Mouse (Mus musculus): ENCODE measurements around the gene Tmem260. TPM values are rescaled to one million over a fixed set of nuclear protein-coding genes. Genes with fewer than 3 reads are reported as not detected.
A peak's percentile ranks its signal among the peaks of the same experiment; 100 is the strongest.

Gene Tmem260
- polyA plus RNA-seq, 1 experiment from 2014 or later = 14.9 TPM

DNA sequence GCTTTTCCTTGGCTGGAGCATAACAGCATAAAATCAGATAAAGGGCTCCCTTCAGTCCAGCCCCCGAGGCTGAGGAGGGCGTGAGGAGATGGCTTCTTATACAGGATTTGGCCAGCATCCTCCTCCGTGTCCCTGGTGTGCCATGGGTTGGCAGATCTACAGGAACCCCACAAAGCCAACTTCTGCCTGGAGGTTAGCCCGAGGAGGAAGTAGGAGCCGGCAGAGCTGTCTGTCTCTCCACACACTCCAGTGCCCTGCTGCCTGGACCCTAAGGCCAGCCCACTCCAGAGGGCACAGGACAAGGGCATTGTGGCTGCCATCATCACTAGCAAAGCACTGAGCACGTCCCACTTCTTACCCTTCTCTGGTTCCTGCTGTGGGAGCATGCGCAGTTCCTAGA, 68.7 kb downstream of the Tmem260 start:
- 61% methylated on average over 7 of the region's 7 CpGs for WGBS (ENCODE audit: insufficient replicate concordance)
- Histone ChIP-seq H3K4me1 (ENCODE audit: control insufficient read depth, insufficient read depth, low read length) (no peaks in the 10 kb centered on the region), H3K4me3 (ENCODE audit: low read depth, low read length) (no peak overlapping the region), H3K27me3 (ENCODE audit: control insufficient read depth, insufficient read depth, low read length) (no peaks in the 10 kb centered on the region), H3K36me3 (ENCODE audit: control insufficient read depth, insufficient read depth, low read length) (no peaks in the 10 kb centered on the region), H3K9ac (ENCODE audit: low read depth, low read length) (no peak overlapping the region), H3K4me2 (no peak overlapping the region), H3K27ac (ENCODE audit: low read depth, low read length) (no peak overlapping the region), H3K9me3 (replicated peaks; ENCODE audit: control insufficient read depth, low read length) (no peaks in the 10 kb centered on the region)
- no peak for ATAC-seq (replicated peaks; ENCODE audit: insufficient number of reproducible peaks, low FRiP score, low TSS enrichment)

DNA sequence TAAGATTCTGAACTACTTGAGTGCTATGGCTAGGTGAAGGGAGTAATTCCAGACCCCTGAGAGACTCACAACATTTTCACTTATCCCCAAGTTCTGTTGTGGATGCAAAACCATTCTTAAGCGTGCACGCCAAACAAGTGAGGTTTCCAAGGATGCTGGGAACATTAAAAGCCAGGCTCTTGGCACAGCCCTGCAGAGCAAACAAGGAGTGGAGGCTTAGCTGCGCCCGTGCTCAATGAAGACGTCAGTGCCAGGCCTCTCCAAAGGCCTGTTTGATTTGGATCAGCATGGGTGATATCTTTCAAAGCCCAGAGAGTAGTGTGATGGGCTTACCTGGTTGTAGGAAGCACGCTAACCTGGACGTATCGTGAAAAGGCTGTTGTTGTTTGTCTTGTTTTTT, 69.6 kb downstream of the Tmem260 start:
- no peak overlapping the region for H3K27ac ChIP-seq (ENCODE audit: low read depth, low read length)
- no peaks in the 10 kb centered on the region for H3K36me3 ChIP-seq (ENCODE audit: control insufficient read depth, insufficient read depth, low read length)
- no peaks in the 10 kb centered on the region for H3K4me1 ChIP-seq (ENCODE audit: control insufficient read depth, insufficient read depth, low read length)
- H3K9ac ChIP-seq (ENCODE audit: low read depth, low read length) = no peak overlapping the region
- H3K4me2 ChIP-seq = no peak overlapping the region
- ATAC-seq (replicated peaks; ENCODE audit: insufficient number of reproducible peaks, low FRiP score, low TSS enrichment) = no peak
- no peaks in the 10 kb centered on the region for H3K9me3 ChIP-seq (replicated peaks; ENCODE audit: control insufficient read depth, low read length)
- WGBS (ENCODE audit: insufficient replicate concordance) = 70% methylated on average over 8 of the region's 8 CpGs
- no peak overlapping the region for H3K4me3 ChIP-seq (ENCODE audit: low read depth, low read length)
- no peaks in the 10 kb centered on the region for H3K27me3 ChIP-seq (ENCODE audit: control insufficient read depth, insufficient read depth, low read length)

DNA sequence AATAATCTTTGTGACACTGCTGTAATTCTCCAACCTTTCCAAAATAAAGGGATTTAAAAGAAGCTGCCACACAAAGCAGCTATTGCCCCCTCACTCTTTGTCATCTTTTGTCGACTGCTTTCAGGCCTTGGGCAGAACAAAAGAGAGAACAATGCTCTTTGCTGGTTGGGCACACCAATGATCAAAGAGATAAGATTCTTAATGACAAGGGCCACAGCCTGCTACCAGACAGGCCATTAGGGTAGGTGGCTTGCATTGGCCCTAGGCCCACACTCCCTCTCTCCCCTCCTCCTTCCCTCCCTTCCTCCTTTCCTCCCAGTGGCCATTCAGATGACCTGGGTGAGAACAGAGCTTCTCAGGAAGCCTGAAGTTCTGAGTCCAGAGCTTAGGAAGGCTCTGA, 77.4 kb downstream of the Tmem260 start:
- Histone ChIP-seq H3K27ac (ENCODE audit: low read depth, low read length) (no peak overlapping the region), H3K9ac (ENCODE audit: low read depth, low read length) (no peak overlapping the region), H3K9me3 (replicated peaks; ENCODE audit: control insufficient read depth, low read length) (no peaks in the 10 kb centered on the region), H3K36me3 (ENCODE audit: control insufficient read depth, insufficient read depth, low read length) (no peaks in the 10 kb centered on the region), H3K4me1 (ENCODE audit: control insufficient read depth, insufficient read depth, low read length) (no peaks in the 10 kb centered on the region), H3K27me3 (ENCODE audit: control insufficient read depth, insufficient read depth, low read length) (no peaks in the 10 kb centered on the region), H3K4me3 (ENCODE audit: low read depth, low read length) (no peak overlapping the region), H3K4me2 (no peak overlapping the region)
- ATAC-seq (replicated peaks; ENCODE audit: insufficient number of reproducible peaks, low FRiP score, low TSS enrichment) = no peak
- WGBS (ENCODE audit: insufficient replicate concordance) = 50% methylated on average over 1 of the region's 1 CpGs

DNA sequence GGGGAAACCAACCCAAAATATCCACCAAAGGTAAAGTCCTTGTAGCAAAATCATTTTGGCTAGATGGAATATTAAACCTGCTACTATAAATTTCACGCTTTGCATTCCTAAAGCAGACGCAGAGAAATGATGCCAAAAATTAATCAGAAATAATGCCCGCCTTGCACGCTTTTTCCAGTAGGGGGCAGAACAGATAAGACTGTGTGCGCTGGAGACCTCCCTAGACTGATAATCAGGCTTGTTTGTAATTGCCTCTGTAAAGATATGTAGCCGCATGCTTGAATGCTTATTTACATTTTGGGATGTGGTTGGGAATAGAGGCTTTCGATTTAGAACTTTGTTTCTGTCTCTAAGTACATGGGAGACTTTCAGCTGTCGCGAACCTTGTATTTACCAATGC, 78.2 kb downstream of the Tmem260 start:
- no peaks in the 10 kb centered on the region for H3K36me3 ChIP-seq (ENCODE audit: control insufficient read depth, insufficient read depth, low read length)
- H3K4me3 ChIP-seq (ENCODE audit: low read depth, low read length) = no peak overlapping the region
- H3K9ac ChIP-seq (ENCODE audit: low read depth, low read length) = no peak overlapping the region
- H3K4me1 ChIP-seq (ENCODE audit: control insufficient read depth, insufficient read depth, low read length) = no peaks in the 10 kb centered on the region
- 47% methylated on average over 9 of the region's 9 CpGs for WGBS (ENCODE audit: insufficient replicate concordance)
- no peak overlapping the region for H3K4me2 ChIP-seq
- H3K9me3 ChIP-seq (replicated peaks; ENCODE audit: control insufficient read depth, low read length) = no peaks in the 10 kb centered on the region
- H3K27me3 ChIP-seq (ENCODE audit: control insufficient read depth, insufficient read depth, low read length) = no peaks in the 10 kb centered on the region
- no peak for ATAC-seq (replicated peaks; ENCODE audit: insufficient number of reproducible peaks, low FRiP score, low TSS enrichment)
- H3K27ac ChIP-seq (ENCODE audit: low read depth, low read length) = no peak overlapping the region

DNA sequence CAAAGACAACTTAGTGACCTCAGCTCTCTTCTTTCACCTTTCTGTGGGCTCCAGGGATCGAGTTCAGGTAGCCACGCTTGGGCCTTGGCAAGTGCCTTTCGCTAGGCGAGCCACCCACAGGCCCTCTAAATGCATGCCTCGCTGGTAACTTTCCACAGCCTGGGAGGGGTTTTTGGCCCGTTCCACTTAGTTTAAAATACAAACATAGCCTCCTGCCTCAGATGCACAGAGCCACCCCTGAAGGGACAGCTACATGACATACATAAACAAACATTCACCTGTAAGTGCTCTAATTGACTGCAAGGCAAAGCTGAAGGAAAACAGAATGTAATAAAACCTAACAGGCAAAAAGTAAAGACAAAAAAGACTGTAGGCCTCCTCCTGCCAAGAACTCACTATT, 79.1 kb downstream of the Tmem260 start:
- Histone ChIP-seq H3K27ac (ENCODE audit: low read depth, low read length) (no peak overlapping the region), H3K4me2 (no peak overlapping the region), H3K27me3 (ENCODE audit: control insufficient read depth, insufficient read depth, low read length) (no peaks in the 10 kb centered on the region), H3K4me1 (ENCODE audit: control insufficient read depth, insufficient read depth, low read length) (no peaks in the 10 kb centered on the region), H3K36me3 (ENCODE audit: control insufficient read depth, insufficient read depth, low read length) (no peaks in the 10 kb centered on the region), H3K9me3 (replicated peaks; ENCODE audit: control insufficient read depth, low read length) (no peaks in the 10 kb centered on the region), H3K4me3 (ENCODE audit: low read depth, low read length) (no peak overlapping the region), H3K9ac (ENCODE audit: low read depth, low read length) (no peak overlapping the region)
- no peak for ATAC-seq (replicated peaks; ENCODE audit: insufficient number of reproducible peaks, low FRiP score, low TSS enrichment)
- 64% methylated on average over 6 of the region's 6 CpGs for WGBS (ENCODE audit: insufficient replicate concordance)

DNA sequence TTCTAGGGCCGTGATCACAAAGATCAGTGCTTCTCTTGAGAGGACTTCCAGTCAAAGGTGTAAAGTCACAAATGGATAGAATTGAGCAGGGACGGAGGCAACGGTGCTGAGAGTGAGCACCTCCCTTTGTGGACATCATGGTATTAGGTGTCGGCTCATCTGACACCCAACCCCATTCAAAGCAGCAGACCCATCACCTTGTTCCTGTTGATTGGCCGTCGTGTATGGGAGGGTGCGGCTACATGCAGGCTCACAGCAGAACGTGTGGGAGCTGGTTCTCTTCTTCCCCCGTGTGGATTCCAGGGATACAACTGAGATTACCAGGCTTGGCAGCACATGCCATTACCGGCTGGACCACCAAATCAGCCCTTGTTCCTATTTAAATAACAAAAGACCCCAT, 84.7 kb downstream of the Tmem260 start:
- Histone ChIP-seq H3K4me1 (ENCODE audit: control insufficient read depth, insufficient read depth, low read length) (no peaks in the 10 kb centered on the region), H3K4me3 (ENCODE audit: low read depth, low read length) (no peak overlapping the region), H3K9ac (ENCODE audit: low read depth, low read length) (no peak overlapping the region), H3K27ac (ENCODE audit: low read depth, low read length) (no peak overlapping the region), H3K9me3 (replicated peaks; ENCODE audit: control insufficient read depth, low read length) (no peaks in the 10 kb centered on the region), H3K4me2 (no peak overlapping the region), H3K27me3 (ENCODE audit: control insufficient read depth, insufficient read depth, low read length) (no peaks in the 10 kb centered on the region), H3K36me3 (ENCODE audit: control insufficient read depth, insufficient read depth, low read length) (no peaks in the 10 kb centered on the region)
- no peak for ATAC-seq (replicated peaks; ENCODE audit: insufficient number of reproducible peaks, low FRiP score, low TSS enrichment)
- 55% methylated on average over 10 of the region's 10 CpGs for WGBS (ENCODE audit: insufficient replicate concordance)

DNA sequence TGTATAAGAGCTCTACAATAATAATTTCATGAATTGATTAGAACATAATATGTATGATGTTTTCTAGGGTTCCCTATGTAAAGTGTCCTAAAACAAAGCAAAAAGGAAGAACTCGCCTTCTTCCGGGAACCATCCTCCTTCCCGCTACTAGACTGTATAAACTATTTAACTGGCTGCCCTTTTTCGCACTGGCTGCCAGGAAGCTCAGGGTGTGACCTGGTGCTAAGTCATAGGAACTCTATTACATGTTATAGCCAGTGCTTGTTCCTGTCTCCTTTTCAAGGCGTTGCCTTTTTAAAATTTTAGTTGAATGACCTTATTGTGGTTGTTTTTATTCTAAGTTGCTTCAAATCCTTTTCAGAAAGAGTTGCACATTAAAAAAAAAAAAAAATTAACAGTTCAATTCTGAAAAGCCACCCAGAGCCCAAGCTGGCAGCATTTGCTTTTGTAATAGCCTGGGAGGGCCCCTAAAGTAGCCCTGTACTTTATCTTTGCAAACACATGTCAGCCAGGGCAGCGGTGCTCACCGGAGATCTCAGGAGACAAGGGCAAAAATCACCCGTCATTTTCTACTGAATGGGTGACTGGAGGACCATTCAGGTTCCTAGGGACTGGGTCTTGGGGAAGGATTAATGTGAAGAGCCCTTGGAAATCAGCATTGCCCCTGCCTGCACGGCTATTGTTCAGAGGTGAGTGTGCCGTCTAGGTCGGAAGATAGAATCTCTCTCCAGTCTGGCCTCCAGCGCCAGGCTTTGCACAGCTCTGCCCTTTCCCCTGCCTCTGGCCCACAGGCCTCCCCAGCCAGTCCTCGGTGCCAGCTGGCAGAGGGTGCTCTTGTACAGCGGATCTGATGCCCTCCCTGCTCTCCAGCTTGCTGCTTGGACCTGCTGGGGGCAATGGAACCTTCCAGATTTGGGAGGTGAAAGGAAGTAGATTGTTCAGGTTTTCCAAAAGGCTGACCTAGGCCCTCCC, 92.2 kb downstream of the Tmem260 start:
- Histone ChIP-seq H3K9me3 (replicated peaks; ENCODE audit: control insufficient read depth, low read length) (no peaks in the 10 kb centered on the region), H3K36me3 (ENCODE audit: control insufficient read depth, insufficient read depth, low read length) (no peaks in the 10 kb centered on the region), H3K9ac (ENCODE audit: low read depth, low read length) (no peak overlapping the region), H3K27ac (ENCODE audit: low read depth, low read length) (peak overlapping the region; percentile 50; the same call in 1 of the 2 replicates), H3K27me3 (ENCODE audit: control insufficient read depth, insufficient read depth, low read length) (no peaks in the 10 kb centered on the region; the same call in 1 of the 2 replicates), H3K4me1 (ENCODE audit: control insufficient read depth, insufficient read depth, low read length) (no peaks in the 10 kb centered on the region), H3K4me3 (ENCODE audit: low read depth, low read length) (no peak overlapping the region), H3K4me2 (peak overlapping the region; percentile 11; the same call in 1 of the 2 replicates)
- WGBS (ENCODE audit: insufficient replicate concordance) = 67% methylated on average over 14 of the region's 14 CpGs
- ATAC-seq (replicated peaks; ENCODE audit: insufficient number of reproducible peaks, low FRiP score, low TSS enrichment) = peak; percentile 80

DNA sequence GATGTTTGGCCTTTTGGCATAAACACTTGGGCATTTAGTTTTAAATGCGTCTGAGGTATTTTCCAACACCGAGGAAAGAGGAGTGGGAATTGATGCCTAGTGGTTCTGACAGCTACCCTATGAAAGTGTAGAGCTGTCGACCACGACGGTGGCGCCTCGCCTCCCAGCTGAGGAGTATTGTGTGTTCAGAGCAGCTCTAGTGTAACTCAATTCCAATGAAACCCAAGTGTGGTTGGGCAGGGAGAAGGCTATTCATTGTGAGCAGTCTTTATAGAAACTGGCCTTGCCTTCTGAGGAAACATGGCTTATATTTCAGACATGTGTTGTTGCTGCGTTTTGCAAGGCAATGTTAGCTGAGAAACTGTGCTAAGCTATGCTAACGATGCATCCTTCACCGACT, 99.2 kb downstream of the Tmem260 start:
- Histone ChIP-seq H3K27me3 (ENCODE audit: control insufficient read depth, insufficient read depth, low read length) (no peaks in the 10 kb centered on the region; the same call in 1 of the 2 replicates), H3K9ac (ENCODE audit: low read depth, low read length) (no peak overlapping the region), H3K9me3 (replicated peaks; ENCODE audit: control insufficient read depth, low read length) (no peaks in the 10 kb centered on the region), H3K36me3 (ENCODE audit: control insufficient read depth, insufficient read depth, low read length) (no peaks in the 10 kb centered on the region), H3K4me2 (no peak overlapping the region), H3K4me1 (ENCODE audit: control insufficient read depth, insufficient read depth, low read length) (no peaks in the 10 kb centered on the region), H3K27ac (ENCODE audit: low read depth, low read length) (no peak overlapping the region), H3K4me3 (ENCODE audit: low read depth, low read length) (no peak overlapping the region)
- ATAC-seq (replicated peaks; ENCODE audit: insufficient number of reproducible peaks, low FRiP score, low TSS enrichment) = no peak
- 81% methylated on average over 10 of the region's 10 CpGs for WGBS (ENCODE audit: insufficient replicate concordance)

DNA sequence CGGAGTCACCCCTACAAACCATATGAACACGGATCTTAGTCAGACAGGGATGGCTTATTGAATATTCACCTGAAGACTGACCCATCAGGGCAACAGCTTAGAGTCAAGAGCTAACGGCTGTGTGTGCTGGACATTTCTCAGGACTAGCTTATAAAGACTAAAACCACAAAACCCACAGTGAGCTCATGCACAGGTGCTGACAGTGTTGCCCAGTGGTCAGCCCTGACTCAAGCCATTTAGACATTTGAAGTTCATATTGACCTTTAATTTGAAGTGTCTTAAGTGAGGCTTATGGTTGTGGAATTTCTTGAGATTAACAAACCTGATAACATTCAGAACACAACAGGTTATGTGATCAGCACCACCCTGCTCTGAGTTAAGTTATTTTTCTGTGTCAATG, 100.1 kb downstream of the Tmem260 start:
- ATAC-seq (replicated peaks; ENCODE audit: insufficient number of reproducible peaks, low FRiP score, low TSS enrichment) = no peak
- Histone ChIP-seq H3K4me3 (ENCODE audit: low read depth, low read length) (no peak overlapping the region), H3K4me2 (no peak overlapping the region), H3K9me3 (replicated peaks; ENCODE audit: control insufficient read depth, low read length) (no peaks in the 10 kb centered on the region), H3K36me3 (ENCODE audit: control insufficient read depth, insufficient read depth, low read length) (no peaks in the 10 kb centered on the region), H3K9ac (ENCODE audit: low read depth, low read length) (no peak overlapping the region), H3K27ac (ENCODE audit: low read depth, low read length) (no peak overlapping the region), H3K4me1 (ENCODE audit: control insufficient read depth, insufficient read depth, low read length) (no peaks in the 10 kb centered on the region), H3K27me3 (ENCODE audit: control insufficient read depth, insufficient read depth, low read length) (no peaks in the 10 kb centered on the region)
- 83% methylated on average over 3 of the region's 3 CpGs for WGBS (ENCODE audit: insufficient replicate concordance)
